Mouse (Mus musculus) limb, embryonic 12.5 days (tissue): Measurements from ENCODE around the gene Glrx5. TPM values are rescaled to one million over a fixed set of nuclear protein-coding genes. Genes with fewer than 3 reads are reported as not detected.

Source experiments
- ATAC-seq: fragments of 200-750 bp; cut with Nextera tagmentation; 2 replicates; pipeline ENCODE4 v1.8.0; 2017; ENCODE audit warnings: low read depth, moderate TSS enrichment; ENCODE audit not compliant: insufficient number of reproducible peaks, insufficient read depth, low FRiP score, low TSS enrichment
- H3K27ac ChIP-seq: fragments of 300-500 bp; sonication (generic); 2 replicates; pipeline ENCODE4 v1.5.1; 2016; ENCODE audit warnings: mild to moderate bottlenecking, moderate library complexity
- H3K27me3 ChIP-seq: fragments of 300-500 bp; sonication (generic); 2 replicates; pipeline ENCODE4 v1.6.1; 2016; ENCODE audit warnings: mild to moderate bottlenecking, moderate library complexity
- H3K36me3 ChIP-seq: fragments of 300-500 bp; sonication (generic); 2 replicates; pipeline ENCODE4 v1.6.1; 2016; ENCODE audit warnings: mild to moderate bottlenecking, moderate library complexity
- H3K4me1 ChIP-seq: fragments of 300-500 bp; sonication (generic); replicated peaks from 2 replicates; pipeline ENCODE4 v1.6.1; 2016
- H3K4me2 ChIP-seq: fragments of 300-500 bp; sonication (generic); 2 replicates; pipeline ENCODE4 v1.6.1; 2016; ENCODE audit warnings: mild to moderate bottlenecking, moderate library complexity
- H3K4me3 ChIP-seq: fragments of 300-500 bp; sonication (generic); replicated peaks from 2 replicates; pipeline ENCODE4 v1.5.1; 2016; ENCODE audit warnings: mild to moderate bottlenecking
- H3K9ac ChIP-seq: fragments of 300-500 bp; sonication (generic); replicated peaks from 2 replicates; pipeline ENCODE4 v1.6.1; 2016; ENCODE audit warnings: mild to moderate bottlenecking, moderate library complexity
- H3K9me3 ChIP-seq: fragments of 300-500 bp; sonication (generic); 2 replicates; pipeline ENCODE4 v1.6.1; 2016; ENCODE audit warnings: mild to moderate bottlenecking, moderate library complexity
- WGBS: fragments of 180-500 bp; shearing (Covaris S2); methylation state at CpG from one replicate; pipeline ENCODE4 v1.1.7; 2016; 5-methylcytosine and 5-hydroxymethylcytosine counted together
- polyA plus RNA-seq: library from polyadenylated mRNA; unstranded; fragments of >200 nt; fragmentation: Nextera tagmentation; extraction: Ambion mirVana; gene quantifications from 2 replicates; pipeline ENCODE4 v1.2.1, GENCODE M21; 2016

The Glrx5 gene
- polyA plus RNA-seq = 171 and 180 TPM in 2 replicates

GRCm38 (mm10) chr12:105032147-105032831 is at the start of gene Glrx5:
Gene Glrx5 (plus strand): TSS chr12:105032688.
- Histone ChIP-seq H3K9ac (peak within 1 kb of the TSS; percentile 81), H3K4me1 (peaks cover 43% of the 10 kb centered on the region), H3K4me3 (peak within 1 kb of the TSS; percentile 84), H3K36me3 (peaks cover 24% of the 10 kb centered on the region), H3K27me3 (no peaks in the 10 kb centered on the region), H3K4me2 (peak within 1 kb of the TSS; percentile 93), H3K9me3 (no peaks in the 10 kb centered on the region), H3K27ac (peak within 1 kb of the TSS; percentile 82)
- 1% methylated on average over 72 of the region's 72 CpGs for WGBS
- ATAC-seq = peak; percentile 99

DNA sequence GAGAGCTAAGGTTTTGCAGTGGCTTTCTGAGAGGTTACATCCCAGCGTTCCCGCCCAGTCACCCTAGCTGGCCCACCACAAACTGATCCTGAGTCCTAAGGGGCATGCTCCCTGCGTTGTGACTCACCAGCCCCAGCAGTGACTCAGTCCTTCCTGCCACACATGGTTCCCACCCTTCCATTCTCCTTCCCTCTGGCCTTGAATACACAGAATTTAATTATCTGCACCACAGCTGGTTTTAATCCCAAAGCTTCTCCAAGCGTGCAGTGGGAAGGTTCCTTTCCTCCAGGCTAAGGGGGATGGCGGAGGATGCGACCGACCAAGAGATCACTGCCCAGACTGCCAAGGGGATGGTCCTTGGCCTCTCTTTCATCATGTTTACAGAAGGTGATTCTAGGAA is 49.0 kb upstream of the Glrx5 start:
- no peak for ATAC-seq
- Histone ChIP-seq H3K4me1 (peaks cover 19% of the 10 kb centered on the region), H3K27me3 (no peaks in the 10 kb centered on the region), H3K27ac (no peak overlapping the region), H3K4me2 (no peak overlapping the region), H3K9me3 (no peaks in the 10 kb centered on the region), H3K36me3 (no peaks in the 10 kb centered on the region), H3K9ac (no peak overlapping the region), H3K4me3 (no peak overlapping the region)
- 27% methylated on average over 7 of the region's 7 CpGs for WGBS

DNA sequence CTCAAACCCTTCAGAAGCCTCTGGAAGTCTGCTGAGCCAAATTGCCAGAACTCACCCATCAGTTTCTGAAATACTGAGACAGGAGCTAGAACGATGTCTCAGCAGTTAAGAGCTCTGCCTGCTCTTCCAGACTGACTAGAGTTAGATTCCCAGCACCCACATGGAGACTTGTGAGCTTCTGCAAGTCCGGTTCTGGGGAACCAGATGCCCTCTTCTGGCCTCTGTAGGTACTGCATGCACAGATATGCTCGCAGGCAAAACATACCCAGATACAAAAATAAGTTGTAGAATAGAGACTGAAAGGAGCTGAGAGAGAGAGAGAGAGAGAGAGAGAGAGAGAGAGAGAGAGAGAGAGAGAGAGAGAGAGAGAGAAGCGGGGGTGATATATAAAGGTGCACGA is 47.4 kb upstream of the Glrx5 start:
- no peak overlapping the region for H3K9ac ChIP-seq
- peaks cover 11% of the 10 kb centered on the region for H3K4me1 ChIP-seq
- H3K27me3 ChIP-seq = no peaks in the 10 kb centered on the region
- H3K27ac ChIP-seq = no peak overlapping the region
- no peak overlapping the region for H3K4me2 ChIP-seq
- no peak overlapping the region for H3K4me3 ChIP-seq
- no peaks in the 10 kb centered on the region for H3K36me3 ChIP-seq
- H3K9me3 ChIP-seq = no peaks in the 10 kb centered on the region
- no peak for ATAC-seq
- 86% methylated on average over 5 of the region's 5 CpGs for WGBS

GRCm38 (mm10) chr12:104986001-104986400 is 46.5 kb upstream of the Glrx5 start:
- ATAC-seq = no peak
- no peak overlapping the region for H3K9ac ChIP-seq
- H3K4me1 ChIP-seq = peaks cover 11% of the 10 kb centered on the region
- no peaks in the 10 kb centered on the region for H3K9me3 ChIP-seq
- no peaks in the 10 kb centered on the region for H3K36me3 ChIP-seq
- H3K4me2 ChIP-seq = no peak overlapping the region
- WGBS = 69% methylated on average over 2 of the region's 2 CpGs
- H3K27me3 ChIP-seq = no peaks in the 10 kb centered on the region
- H3K27ac ChIP-seq = no peak overlapping the region
- no peak overlapping the region for H3K4me3 ChIP-seq

DNA sequence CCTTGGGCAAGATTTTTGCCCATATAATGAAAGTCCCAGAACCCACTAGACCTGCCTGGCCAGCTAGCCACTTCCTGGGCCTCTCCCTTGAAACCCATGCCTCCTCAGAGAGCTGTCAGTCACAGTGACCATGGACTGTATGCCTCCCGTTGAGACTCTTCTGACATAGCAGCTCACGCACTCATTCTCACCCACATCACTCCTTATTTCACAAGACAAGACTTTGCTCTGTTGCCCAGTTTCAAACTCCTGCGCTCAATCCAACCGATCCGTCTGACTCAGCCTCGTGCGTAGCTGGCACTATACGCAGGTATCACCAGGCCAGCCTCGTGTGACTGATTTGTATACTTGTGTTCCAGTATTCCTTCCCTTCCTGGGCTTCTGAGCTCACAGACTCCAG is 45.7 kb upstream of the Glrx5 start:
- 92% methylated on average over 9 of the region's 9 CpGs for WGBS
- no peak overlapping the region for H3K27ac ChIP-seq

GRCm38 (mm10) chr12:104987936-104988335 is 44.6 kb upstream of the Glrx5 start:
- Histone ChIP-seq H3K9ac (no peak overlapping the region), H3K4me3 (no peak overlapping the region), H3K27ac (no peak overlapping the region), H3K4me2 (no peak overlapping the region), H3K27me3 (no peaks in the 10 kb centered on the region), H3K9me3 (no peaks in the 10 kb centered on the region), H3K4me1 (peaks cover 11% of the 10 kb centered on the region), H3K36me3 (no peaks in the 10 kb centered on the region)
- no peak for ATAC-seq
- 82% methylated on average over 7 of the region's 7 CpGs for WGBS

More for the DNA sequence above, 45.7 kb upstream of the Glrx5 start:
- no peak overlapping the region for H3K4me2 ChIP-seq
- peaks cover 11% of the 10 kb centered on the region for H3K4me1 ChIP-seq
- no peaks in the 10 kb centered on the region for H3K36me3 ChIP-seq
- no peak overlapping the region for H3K9ac ChIP-seq
- ATAC-seq = no peak
- H3K27me3 ChIP-seq = no peaks in the 10 kb centered on the region
- no peaks in the 10 kb centered on the region for H3K9me3 ChIP-seq
- H3K4me3 ChIP-seq = no peak overlapping the region

DNA sequence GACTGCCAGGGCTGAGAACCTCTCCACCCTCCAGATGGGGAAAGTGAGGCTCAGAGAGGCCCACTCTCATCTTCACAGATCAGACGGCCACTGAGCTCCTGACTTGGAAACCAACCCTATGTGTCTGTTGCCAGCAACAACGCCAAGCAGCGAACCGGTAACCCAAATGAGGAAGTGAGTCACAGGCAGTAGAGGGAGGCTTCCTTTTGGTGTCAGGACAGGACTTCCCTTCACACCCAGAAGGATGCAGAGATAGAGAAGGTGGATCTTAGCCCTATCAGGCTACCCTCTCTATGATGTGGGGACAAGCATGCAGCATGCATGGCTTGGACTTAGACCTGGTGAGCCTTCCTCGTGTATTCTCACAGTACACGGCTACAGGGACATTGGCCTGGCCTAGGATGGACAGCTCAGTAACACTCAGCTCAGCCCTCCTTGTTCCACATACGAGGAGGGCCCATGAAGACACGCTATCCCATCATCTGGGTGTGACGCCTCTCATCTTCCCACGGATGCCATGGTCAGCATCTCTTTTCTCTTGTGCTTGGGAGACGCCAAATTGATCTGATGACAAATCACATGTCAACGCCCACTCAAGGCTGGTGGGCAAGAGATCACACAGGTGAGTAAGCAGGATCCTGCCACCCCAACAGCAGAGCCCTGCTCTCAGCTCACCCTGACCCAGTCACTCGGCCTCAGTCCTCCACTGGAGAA is 41.6 kb upstream of the Glrx5 start:
- Histone ChIP-seq H3K27me3 (peaks cover 12% of the 10 kb centered on the region; the same call in 1 of the 2 replicates), H3K4me3 (no peak overlapping the region), H3K36me3 (no peaks in the 10 kb centered on the region), H3K9me3 (no peaks in the 10 kb centered on the region), H3K4me2 (no peak overlapping the region), H3K9ac (no peak overlapping the region), H3K4me1 (no peaks in the 10 kb centered on the region), H3K27ac (no peak overlapping the region)
- no peak for ATAC-seq
- 88% methylated on average over 13 of the region's 13 CpGs for WGBS

DNA sequence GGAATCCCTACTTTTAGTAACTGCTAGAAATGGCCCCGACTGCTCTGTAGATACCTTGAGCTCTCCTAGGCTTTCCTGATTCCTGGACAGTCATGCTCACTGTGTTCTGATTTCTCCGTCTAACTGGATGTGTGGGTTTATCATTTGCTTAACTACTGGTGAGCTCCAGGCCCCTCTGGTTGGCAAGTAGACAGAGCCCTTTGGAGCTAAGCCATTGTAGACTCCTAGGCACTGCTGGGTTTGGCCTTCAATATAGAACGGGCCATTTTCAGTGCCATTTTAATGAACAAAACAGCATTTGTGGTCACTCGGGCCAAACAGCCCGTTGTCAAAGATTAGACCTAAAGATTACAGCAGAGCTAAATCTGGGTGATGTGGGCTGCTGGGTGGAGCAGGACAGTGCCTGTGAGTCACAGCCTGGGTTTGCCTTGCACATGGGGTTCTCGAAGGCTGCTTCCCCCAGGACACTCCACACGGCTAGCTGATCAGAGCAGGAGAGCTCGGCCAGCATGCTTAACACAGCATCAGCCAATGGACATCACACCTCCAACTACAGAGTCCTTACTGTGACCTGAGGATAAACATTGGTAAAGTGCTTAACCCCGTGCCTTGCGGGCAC is 40.3 kb upstream of the Glrx5 start:
- no peaks in the 10 kb centered on the region for H3K36me3 ChIP-seq
- WGBS = 86% methylated on average over 10 of the region's 10 CpGs
- H3K27me3 ChIP-seq = peaks cover 12% of the 10 kb centered on the region; the same call in 1 of the 2 replicates
- no peak overlapping the region for H3K4me2 ChIP-seq
- no peaks in the 10 kb centered on the region for H3K4me1 ChIP-seq
- no peak overlapping the region for H3K9ac ChIP-seq
- H3K27ac ChIP-seq = no peak overlapping the region
- no peak overlapping the region for H3K4me3 ChIP-seq
- H3K9me3 ChIP-seq = no peaks in the 10 kb centered on the region
- no peak for ATAC-seq

- Histone ChIP-seq H3K4me1 (no peaks in the 10 kb centered on the region), H3K27ac (no peak overlapping the region), H3K36me3 (no peaks in the 10 kb centered on the region), H3K27me3 (peaks cover 12% of the 10 kb centered on the region; the same call in 1 of the 2 replicates), H3K9ac (no peak overlapping the region), H3K4me2 (no peak overlapping the region), H3K4me3 (no peak overlapping the region), H3K9me3 (no peaks in the 10 kb centered on the region)
- WGBS = 80% methylated on average over 8 of the region's 8 CpGs
- ATAC-seq = no peak
Observed at GRCm38 (mm10) chr12:104992838-104993237, 39.6 kb upstream of the Glrx5 start.

DNA sequence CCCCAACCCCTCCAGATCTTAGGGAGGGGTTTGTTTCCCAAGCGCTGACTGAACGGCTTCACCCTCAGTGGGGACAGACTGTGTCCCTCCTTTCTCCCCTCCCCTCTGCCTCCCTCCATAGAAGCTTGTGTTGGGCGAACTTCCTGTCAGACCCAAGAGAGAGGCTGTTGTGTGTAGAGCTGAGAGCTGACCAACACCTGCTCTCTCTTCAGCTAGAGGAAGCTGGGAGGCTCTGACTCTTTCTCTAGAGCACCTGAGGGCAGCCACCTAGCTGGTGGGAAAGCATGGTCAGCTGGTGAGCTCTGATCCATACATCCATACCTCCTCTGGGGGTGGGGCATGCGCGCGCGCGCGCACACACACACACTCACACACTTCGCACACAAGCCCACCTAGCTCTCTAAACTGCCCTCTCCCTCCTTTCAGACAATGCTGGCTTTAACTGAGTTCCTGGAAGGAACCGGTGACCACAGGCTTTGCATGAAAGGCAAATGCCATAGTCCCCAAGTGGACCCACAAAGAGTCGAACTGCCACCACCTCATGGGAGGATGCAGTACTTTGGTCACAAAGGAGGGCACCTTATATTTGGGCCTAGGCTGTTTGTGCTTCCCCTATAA is 37.1 kb upstream of the Glrx5 start:
- H3K4me2 ChIP-seq = no peak overlapping the region
- peaks cover 16% of the 10 kb centered on the region; the same call in 1 of the 2 replicates for H3K27me3 ChIP-seq
- no peak overlapping the region for H3K27ac ChIP-seq
- no peak overlapping the region for H3K9ac ChIP-seq
- H3K4me1 ChIP-seq = no peaks in the 10 kb centered on the region
- no peaks in the 10 kb centered on the region for H3K9me3 ChIP-seq
- H3K4me3 ChIP-seq = no peak overlapping the region
- no peaks in the 10 kb centered on the region for H3K36me3 ChIP-seq
- 82% methylated on average over 12 of the region's 12 CpGs for WGBS
- no peak for ATAC-seq
